Mouse (Mus musculus) myocyte (in vitro differentiated cells): ENCODE measurements around the gene Spag9.

Source experiments
- MYOD1 ChIP-seq, 3 experiments: IDR thresholded peaks; one replicate each; pipeline ENCODE4 v1.6.1; 2011; ENCODE audit warnings: control low read depth in 2 of 3, low read depth in 2 of 3, mild to moderate bottlenecking in 2 of 3, moderate library complexity in 1 of 3; ENCODE audit not compliant: insufficient read length in 2 of 3, control insufficient read depth in 1 of 3
- POLR2A ChIP-seq: IDR thresholded peaks from one replicate; pipeline ENCODE4 v1.6.1; 2011; ENCODE audit warnings: low read depth, mild to moderate bottlenecking, control low read depth, moderate library complexity; ENCODE audit not compliant: insufficient read length
- POLR2AphosphoS2 ChIP-seq: IDR thresholded peaks from one replicate; pipeline ENCODE4 v1.6.1; 2011; ENCODE audit warnings: low read depth, control low read depth; ENCODE audit not compliant: insufficient read length

DNA sequence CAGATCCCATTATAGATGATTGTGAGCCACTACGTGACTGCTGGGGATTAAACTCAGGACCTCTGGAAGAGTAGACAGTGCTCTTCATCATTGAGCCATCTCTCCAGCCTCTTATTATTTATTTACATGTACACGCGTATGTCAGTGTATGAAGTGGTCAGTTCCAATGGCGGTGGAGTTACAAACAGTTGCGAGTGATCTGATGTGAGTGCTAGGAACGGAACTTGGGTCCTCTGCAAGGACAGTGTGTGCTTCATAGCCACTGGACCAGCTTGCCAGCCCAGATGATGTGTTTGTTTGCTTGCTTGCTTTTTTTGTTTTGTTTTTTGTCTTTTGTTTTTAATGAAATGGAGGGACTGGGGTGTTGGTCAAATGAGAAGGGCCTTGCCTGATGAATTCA, 26.7 kb upstream of the Spag9 start:
- TF ChIP-seq MYOD1 (IDR thresholded peaks at IDR 0.05; ENCODE audit: control insufficient read depth in 1 of 3, insufficient read length in 2 of 3, low read depth in 2 of 3) = no peak
- TF ChIP-seq POLR2AphosphoS2 = no peak
- no peak for TF ChIP-seq POLR2A
